Mouse (Mus musculus) common myeloid progenitor, adult 5-6 weeks (primary cell): Measurements from ENCODE around the gene Hook1. TPM values are rescaled to one million over a fixed set of nuclear protein-coding genes. Genes with fewer than 3 reads are reported as not detected.
A peak's percentile ranks its signal among the peaks of the same experiment; 100 is the strongest.
"Not testable (repeated sequence)": the region's sequence is repeated elsewhere in the genome, so short reads cannot be mapped to it uniquely, and the experiment has no call there.

Experiments used
- ATAC-seq: replicated peaks from 2 replicates; pipeline ENCODE4 v1.8.0; 2016; ENCODE audit warnings: low read depth, mild to moderate bottlenecking, moderate TSS enrichment, inconsistent platforms; ENCODE audit not compliant: poor library complexity, severe bottlenecking
- total RNA-seq: library from RNA; stranded (forward); fragments of 200-1000, 187-1606 nt; gene quantifications from 2 replicates; pipeline ENCODE4 v1.2.3, GENCODE M21; 2017

The Hook1 gene
- 25.2 and 28.4 TPM in 2 replicates for total RNA-seq

DNA sequence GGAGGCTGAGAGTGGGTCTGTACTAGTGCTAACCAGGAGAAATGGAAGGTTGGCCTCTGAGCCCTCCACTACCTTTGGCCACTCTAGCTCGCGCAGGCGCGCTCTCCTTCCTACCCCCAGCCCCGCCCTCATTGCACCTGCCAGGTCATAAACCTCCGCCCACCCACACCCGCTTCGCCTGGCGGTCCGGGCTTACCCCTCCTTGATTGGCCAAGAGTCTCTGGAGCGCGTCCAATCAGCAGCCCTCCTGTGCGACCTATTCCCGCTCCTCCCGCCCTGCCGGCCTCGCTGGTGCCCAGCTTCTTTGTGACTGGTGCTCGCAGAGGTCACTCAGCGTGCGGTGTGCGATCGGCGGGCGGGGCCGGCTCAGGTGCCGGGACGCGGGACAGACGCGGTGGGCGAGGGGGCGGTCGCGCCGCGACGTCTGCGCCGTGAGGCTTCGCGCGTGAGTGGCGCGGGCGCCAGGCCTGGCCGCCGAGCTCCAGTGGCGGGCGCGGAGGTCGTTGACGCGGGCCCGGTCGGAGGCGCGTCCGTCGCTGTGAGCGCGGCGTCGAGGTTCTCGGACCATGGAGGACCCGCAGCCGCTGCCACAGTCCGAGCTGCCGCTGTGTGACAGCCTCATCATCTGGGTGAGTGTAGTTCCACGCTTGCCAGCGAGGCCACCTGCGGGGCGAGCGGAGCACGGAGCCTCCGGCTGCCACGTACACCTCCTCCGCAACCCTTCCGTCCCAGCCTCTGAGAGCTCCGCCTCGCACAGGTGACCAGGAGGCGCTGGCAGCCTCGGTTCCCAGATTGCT lies at the start of gene Hook1:
TSS of gene Hook1 (plus strand) at position 313 of the 797 bp plus-strand sequence.
- ATAC-seq, result peak; percentile 99

DNA sequence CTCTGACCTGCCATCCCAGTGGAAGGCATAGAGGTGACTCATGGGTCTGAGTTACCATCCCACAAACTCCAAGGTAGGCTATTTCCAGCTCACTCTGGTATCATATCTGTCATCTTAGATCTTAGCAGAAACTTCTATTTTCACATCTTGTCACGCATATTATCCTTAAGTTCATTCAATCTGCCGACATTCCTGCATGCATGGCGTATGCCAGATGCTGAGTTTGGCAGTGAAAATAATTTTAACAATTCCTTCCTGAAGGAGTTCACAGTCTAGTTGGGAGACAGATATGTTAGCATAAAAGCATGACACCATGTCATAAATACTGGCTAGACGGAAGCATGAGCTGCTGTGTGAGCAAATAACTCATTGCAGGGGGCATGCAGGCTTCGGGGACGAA lies 49.3 kb upstream of the Hook1 start:
- ATAC-seq, result no peak

DNA sequence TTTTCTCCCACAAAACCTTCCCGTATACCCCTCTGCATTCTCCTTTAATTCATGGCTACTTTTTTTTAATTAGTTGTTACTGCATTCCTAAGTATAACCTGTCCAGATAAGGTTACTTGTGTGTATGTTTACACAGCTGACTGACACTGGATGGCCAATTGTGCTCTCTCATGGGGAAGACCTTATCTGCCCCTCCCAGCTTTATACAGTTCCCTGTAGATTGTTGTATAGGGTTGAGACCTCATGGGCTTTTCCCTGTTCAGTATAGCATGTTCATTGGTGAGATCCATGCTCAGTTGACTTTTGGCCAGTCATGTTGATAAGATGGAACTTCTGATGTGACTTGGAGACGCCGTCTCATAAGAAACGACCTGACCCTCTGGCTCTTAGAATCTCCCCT lies 46.6 kb upstream of the Hook1 start:
- no peak for ATAC-seq

DNA sequence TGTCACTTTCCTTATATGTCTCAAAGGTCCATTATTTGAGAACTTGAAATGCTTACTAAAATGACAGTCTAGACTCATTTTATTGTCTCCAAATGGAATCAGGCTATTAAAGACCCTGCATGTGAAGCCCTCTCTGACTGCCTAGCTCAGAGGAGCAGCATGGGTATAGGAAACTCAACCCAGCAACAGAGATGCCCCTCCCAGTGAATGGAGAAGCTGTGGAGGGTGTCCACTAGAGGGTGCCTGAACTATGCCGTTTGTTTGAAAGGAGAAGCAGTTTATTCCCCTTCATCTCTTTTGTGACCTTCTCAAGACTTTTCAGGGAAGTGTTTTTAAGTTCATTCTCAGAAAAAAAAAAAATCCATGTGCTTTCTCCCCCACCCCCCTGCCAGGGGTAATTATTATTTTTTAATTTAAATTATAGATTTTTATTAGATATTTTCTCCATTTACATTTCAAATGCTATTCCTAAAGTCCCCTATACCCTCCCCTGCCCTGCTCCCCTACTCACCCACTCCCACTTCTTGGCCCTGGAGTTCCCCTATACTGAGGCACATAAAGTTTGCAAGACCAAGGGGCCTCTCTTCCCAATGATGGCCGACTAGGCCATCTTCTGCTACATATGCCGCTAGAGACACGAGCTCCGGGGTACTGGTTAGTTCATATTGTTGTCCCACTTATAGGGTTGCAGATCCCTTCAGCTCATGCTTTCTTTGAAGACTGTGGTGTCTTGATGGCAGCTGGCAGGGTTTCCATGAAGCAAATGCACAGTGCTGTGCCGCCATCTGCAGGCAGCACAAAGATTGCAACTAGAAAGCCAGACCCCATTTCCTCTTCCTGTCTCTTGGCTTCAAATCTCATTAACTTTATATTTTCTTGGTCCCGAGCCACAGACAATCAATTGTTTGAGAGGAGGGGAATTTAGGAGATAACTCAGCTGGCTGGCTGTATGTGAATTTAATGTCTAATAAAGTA lies 42.5 kb upstream of the Hook1 start:
- ATAC-seq, result peak; percentile 96

DNA sequence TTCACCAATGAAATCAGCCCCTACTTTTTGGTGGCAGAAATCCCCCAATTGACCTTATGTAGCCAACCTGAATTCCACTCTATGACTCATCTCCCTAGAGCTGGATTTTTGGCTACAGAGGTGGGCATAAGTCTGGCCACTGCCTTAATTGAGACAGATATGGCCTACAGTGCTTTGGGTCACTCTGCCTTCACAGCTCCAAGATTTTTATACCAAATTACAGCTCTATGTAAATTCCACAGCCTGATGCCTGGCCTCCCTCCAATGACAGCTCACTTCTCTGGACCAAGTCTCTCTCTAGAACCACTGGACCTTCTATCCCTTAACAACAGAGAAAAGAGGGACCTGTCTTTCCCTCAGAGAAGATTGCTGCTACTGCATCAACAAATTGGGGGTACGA lies 38.2 kb upstream of the Hook1 start:
- ATAC-seq, result no peak

DNA sequence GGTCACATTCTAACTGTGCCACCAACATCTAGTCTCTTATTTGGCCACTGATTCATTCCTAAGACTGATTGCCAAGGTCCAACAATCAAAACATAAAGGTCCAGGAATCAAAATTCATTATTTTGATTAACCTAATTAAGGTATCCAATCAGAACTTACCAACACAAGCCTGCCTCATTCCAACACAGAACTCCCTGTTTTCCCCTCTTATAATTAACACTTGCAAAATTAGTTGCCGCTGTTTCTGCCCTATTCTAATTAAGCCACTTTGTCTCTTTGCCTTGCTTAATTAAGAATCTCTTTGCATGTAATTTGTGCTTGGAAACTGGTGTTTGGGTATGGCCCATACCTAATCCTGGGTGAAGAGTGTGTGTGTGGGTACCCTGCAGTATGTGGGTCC lies 37.1 kb upstream of the Hook1 start:
- ATAC-seq, result no peak

DNA sequence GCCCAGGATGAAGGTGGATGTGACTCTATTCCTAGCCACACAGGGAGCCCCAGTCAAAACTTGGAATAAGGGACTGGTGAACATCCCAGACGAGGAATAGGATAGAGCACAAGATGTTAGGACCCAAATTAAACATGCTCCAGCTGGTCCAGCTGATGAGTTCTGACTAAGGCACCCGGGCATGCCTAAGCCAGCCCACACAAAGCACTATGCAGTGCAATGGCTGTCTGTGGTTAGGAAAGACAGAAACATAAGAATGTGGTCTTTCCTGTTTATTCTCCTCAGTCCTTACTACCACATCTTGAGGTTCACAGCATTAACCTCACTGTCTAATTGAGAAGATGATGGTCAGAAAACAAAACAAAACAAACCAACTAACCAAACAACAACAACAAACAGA lies 35.7 kb upstream of the Hook1 start:
- no peak for ATAC-seq

DNA sequence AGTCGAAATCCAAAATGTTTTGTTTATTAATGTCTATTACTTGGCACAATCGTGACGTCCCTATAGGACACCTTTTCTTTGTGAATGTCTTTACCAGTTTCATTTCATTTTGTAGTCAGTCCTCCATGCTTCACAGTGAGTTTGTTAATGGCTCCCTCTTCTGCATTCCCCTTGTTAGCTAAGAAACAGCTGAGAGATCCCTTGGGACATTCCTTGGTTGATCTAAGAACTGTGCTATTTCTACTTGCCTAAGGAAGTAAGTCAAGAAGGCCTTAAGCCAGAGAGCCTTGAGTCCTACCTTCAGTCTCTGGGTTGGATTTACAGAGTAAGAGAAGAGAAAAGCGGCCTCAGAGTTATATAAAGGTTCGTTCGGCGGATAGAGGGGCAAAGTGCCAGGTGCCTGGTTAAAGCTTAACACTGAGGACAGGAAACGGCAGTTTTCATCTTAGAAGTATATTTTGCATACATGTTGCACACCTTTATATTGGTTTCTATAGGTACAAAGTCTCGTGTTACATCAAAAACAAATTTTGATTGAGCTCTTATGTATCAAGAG lies 33.2 kb upstream of the Hook1 start:
- ATAC-seq, result no peak

DNA sequence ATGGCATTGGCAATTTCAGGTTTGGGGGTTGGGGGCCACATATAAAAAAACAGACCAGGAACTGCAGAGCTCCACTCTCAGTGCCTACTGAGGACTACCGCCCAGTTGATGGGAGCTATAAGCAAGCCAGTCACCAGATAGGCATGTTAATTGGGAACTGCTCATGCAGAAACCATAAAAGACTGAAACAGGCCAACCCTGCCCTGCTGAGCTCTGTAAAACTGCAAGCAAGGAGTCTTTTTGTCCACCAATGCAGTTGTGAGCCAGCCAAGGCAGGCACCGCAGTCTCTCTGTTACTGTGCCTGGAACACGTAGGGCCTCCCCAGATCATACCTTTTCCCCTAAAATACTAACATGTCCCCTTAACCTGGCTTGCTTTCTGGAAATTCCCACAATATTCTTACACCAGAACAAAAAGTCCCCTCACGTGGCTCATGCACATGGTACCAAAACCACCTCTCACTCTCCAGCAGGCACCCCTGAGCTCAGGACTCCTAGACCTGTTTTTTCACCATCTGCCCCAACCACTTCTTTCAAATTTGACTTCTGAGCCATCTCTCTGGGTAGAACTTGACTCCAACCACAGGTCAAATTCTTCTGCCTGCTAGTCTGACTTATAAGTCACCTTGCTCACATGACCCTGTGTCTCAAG lies 32.5 kb upstream of the Hook1 start:
- no peak for ATAC-seq

DNA sequence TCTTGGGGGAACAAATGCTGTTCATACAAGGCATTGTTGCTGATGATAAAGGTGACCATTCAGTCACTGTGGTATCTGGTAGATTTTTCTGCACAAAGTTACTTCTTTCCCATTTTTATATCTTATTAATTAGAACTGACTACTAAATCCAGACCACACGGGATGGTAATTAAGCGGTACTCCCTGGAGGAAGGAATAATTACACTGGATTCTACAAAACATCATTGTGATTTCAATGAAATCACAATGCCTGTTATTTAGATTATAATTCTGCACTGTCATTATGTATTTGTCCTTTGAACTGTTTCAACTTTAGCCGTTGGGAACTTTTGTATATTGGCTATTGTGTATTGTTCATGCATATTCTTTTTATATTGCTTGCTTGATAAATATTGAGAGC lies 28.3 kb upstream of the Hook1 start:
- no peak for ATAC-seq

DNA sequence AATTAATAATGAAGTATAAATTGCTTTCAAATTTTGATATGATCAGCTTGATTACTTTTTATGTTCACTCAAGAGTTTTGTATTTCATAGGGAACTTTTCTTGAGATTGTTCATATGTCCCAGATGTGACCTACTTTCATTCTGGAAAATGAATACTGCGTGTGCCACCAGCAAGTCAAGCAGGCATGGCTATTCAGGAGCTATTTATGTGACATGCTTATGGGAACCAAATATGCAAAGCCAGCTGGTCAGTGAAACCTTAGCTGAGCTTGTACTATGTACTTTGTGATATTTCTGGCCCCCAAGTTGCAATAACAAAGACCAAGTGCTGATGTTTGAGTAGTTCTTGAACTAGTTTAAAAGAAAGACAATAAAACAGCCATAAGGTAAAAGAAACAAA lies 19.1 kb upstream of the Hook1 start:
- ATAC-seq, result no peak

DNA sequence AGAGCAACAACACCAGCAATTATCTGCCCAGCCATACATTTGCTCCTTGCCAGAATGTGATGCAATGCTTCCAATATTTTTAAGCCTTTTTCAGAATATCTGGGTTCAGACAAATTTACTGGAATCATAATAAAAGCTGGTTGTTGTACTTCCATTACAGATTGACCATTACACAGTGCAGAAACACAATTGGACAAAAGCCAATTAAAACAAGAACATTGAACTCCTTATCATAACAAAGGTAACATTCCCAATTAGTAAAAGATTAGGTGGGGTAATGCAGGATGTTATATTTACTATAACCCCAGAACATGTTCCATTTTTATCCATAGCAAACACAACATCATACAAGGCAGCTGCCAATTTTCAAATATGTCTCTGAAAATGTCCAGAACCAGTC lies 13.7 kb upstream of the Hook1 start:
- ATAC-seq, result no peak

DNA sequence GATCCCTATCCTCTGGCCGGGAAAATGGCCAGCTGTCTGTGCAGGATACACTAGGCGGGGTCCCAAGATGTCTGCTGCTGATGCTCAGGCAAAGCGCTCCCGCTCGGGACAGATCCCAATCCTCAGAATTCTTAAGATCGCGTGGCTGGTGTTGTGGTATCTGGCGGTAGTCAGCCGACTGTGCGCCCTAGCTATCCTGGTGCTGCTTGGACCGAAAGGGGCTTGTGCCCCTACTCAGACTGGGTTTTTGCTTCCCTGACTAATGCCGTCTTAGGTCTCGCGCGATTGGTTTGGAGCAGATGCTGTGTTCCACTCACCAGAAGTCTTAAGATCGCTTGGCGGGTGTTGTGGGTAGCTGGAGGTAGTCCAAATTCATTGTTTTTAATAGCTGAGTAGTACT lies 15.2 kb downstream of the Hook1 start:
- not testable (repeated sequence) for ATAC-seq

DNA sequence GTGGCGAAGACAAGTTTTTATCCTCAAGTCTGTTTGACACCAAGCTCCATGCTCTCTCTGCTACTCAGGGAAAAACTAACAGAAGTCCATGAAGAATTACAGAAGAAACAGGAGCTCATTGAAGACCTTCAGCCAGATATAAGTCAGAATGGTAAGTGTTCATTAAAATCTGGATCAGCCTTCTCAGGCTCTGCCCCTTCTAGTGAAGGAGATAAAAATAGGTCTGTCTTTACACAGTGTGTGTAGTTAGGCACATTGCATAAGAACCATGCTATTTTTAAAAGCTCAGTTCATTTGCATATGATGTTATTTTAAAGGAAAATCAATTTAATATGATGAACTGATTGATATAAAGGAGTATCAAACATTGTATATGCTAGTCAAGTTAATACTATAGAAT lies 49.8 kb downstream of the Hook1 start:
- ATAC-seq, result no peak

DNA sequence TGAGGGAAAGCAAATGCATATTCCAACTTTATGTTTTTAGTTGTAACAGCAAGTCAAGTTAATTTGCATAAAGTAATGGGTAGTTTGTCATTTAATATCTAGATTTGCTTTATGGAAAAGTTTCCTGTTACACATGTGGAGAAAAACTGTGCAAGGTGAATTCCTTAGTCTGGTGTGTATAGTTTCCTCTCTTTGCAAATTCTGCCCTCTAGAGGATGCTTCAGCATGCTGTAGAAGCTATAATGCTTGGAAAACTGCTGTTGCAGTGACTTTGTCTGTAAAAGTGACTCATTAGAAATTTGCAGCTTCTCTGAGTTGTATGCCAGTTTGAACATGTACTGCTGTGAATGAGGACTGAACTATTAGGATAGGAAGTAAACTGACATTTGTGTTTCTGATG lies 55.8 kb downstream of the Hook1 start:
- no peak for ATAC-seq

DNA sequence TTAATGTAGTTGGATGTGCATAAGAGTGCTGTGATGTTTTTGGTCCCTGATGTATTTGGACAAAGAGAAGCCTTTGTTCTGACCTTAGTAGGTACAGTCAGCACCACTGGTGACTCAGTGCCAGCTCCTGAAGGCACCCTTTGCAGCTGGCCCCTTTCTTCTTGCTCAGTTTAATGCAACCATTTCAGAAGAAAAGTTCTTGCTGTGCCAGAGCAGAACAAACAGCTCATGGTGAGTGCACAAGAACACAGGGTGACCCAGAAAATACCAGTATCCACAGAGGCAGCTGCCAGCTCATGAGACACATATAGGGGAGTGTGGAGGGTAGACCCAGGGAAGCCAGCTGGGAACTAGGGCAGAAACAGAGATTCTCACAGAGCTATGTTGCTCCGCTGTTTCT lies 61.4 kb downstream of the Hook1 start:
- ATAC-seq, result no peak

DNA sequence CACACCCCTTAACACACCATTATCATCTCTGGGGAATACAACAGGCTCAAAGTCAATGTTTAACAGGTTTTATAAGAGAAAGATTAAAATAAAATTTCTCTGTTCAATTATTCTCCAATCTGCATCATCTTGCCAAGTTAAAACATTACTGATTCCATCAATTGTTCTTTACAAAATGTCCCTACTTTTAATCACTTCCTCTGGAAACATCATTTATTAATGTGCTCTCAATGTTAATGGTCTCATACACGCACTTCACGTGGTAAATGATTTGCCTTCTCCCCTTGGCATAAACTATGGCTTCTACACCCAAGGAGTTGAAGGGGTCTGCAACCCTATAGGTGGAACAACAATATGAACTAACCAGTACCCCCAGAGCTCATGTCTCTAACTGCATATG lies 93.1 kb downstream of the Hook1 start:
- ATAC-seq, result no peak

DNA sequence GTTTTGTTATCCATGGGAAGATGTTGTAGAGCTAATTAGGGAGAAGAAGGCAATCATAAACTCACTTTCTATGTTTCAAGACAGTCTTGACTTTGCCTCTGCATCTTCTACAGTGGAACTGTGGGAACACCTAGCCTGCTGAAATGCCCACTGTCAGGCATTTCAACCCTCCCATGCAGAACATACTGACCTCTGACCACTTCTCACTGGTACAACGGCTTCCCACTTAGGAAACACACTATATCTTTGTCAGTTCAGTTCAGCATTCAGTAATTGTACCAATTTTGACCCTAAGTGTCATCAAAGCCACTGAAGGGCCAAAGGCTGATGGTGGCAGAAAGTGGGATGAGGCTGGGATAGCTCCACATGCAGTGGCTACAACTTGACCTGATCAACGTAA lies 95.0 kb downstream of the Hook1 start:
- ATAC-seq, result no peak
